Comparison of ENCODE assay signal across 8 mouse cellular contexts in genomic region chr1:71652551-71653399, GRCm38 (mm10). TPM values are rescaled to one million over a fixed set of nuclear protein-coding genes. Genes with fewer than 3 reads are reported as not detected.
A peak's percentile ranks its signal among the peaks of the same experiment; 100 is the strongest.
DNase-seq lines count a peak whose midpoint lies in the region; ATAC-seq and TF ChIP-seq lines count a peak whose summit lies in the region.

TSS of gene Fn1 (minus strand) at chr1:71653200.

- peak within 1 kb of the TSS; percentile 66 for H3K4me3 ChIP-seq in hindbrain, postnatal 0 days (ENCODE audit: low read length)

- H3K27me3 ChIP-seq in hindbrain, postnatal 0 days (ENCODE audit: insufficient read depth, low read length) = 0 out of 2 replicates have a peak, but pooled peaks cover 4% of the 10 kb centered on the region

- ATAC-seq in hindbrain, postnatal 0 days = peak; percentile 91
- ATAC-seq in megakaryocyte, adult 5-6 weeks (ENCODE audit: poor library complexity, severe bottlenecking) = peak; percentile 85

- no peaks in the 10 kb centered on the region for H3K36me3 ChIP-seq in hindbrain, postnatal 0 days (ENCODE audit: insufficient read depth, low read length)

- peak within 1 kb of the TSS; percentile 100 for H3K4me2 ChIP-seq in hindbrain, postnatal 0 days (ENCODE audit: low read depth, low read length)

- under 1% methylated on average over 58 of the region's 63 CpGs for WGBS in hindbrain, postnatal 0 days

- H3K4me1 ChIP-seq in hindbrain, postnatal 0 days (ENCODE audit: insufficient read depth, low read length) = no peaks in the 10 kb centered on the region; the same call in 1 of the 2 replicates

- DNase-seq in adrenal gland, adult (ENCODE audit: inconsistent age in 2 of 2, low spot score in 1 of 2) = peak; percentile 52 to 82
- DNase-seq in embryo, embryonic 10.5 days (ENCODE audit: low spot score) = peak; percentile 97
- DNase-seq in gastrocnemius, postnatal 10 days = peak; percentile 94
- peak; percentile 79 for DNase-seq in hindbrain, postnatal 0 days (ENCODE audit: low spot score)
- peak in 1 of 2 experiments; percentile 7 for DNase-seq in left cerebral cortex, adult 8-10 months (ENCODE audit: low spot score in 2 of 2)
- DNase-seq in right cerebral cortex, postnatal 10 days (ENCODE audit: low spot score in 2 of 2) = peak; percentile 76 to 82
- peak; percentile 78 to 88 for DNase-seq in urinary bladder, postnatal 36 days (ENCODE audit: low spot score in 2 of 2)

- H3K9ac ChIP-seq in hindbrain, postnatal 0 days (replicated peaks; ENCODE audit: low read length) = peak within 1 kb of the TSS; percentile 55

- 0 out of 2 replicates have a peak within 1 kb of the TSS, but pooled peaks have one; percentile 17 for H3K27ac ChIP-seq in hindbrain, postnatal 0 days

- no peaks in the 10 kb centered on the region for H3K9me3 ChIP-seq in hindbrain, postnatal 0 days (ENCODE audit: low read length)

- no peak for TF ChIP-seq CTCF in hindbrain, postnatal 0 days (IDR thresholded peaks at IDR 0.05; ENCODE audit: low read depth)

RNA-seq across cellular contexts. Expression of gene Fn1, which starts in this region (rescaled TPM):
- 100 to 1,000 TPM; 260 to 367 TPM for total RNA-seq in gastrocnemius, postnatal 10 days (2021)
- total RNA-seq in hindbrain, postnatal 0 days (2014; rRNA removed) = 64.1 and 81.6 TPM in 2 replicates
- polyA plus RNA-seq in hindbrain, postnatal 0 days (2015; fragmentation: Nextera tagmentation; extraction: Ambion mirVana) = 23.6 and 26.6 TPM in 2 replicates
- total RNA-seq in left cerebral cortex, adult 8-10 months (2022) = 10 to 100 TPM; 40.4 to 47.7 (median 47.3) TPM
- total RNA-seq in megakaryocyte, adult 5-6 weeks (2015) = 1,871 and 1,924 TPM in 2 replicates
- total RNA-seq in megakaryocyte, adult 5-6 weeks (2017) = 1,132 and 1,387 TPM in 2 replicates
